Mouse (Mus musculus) heart, embryonic 12.5 days (tissue): ENCODE results near the gene Abcb6. TPM values are rescaled to one million over a fixed set of nuclear protein-coding genes. Genes with fewer than 3 reads are reported as not detected.

Experiments
- ATAC-seq: fragments of 200-750 bp; cut with Nextera tagmentation; 2 replicates; pipeline ENCODE4 v1.8.0; 2017; ENCODE audit warnings: moderate TSS enrichment, moderate library complexity; ENCODE audit not compliant: insufficient number of reproducible peaks, low FRiP score
- H3K27ac ChIP-seq: fragments of 300-500 bp; sonication (generic); 2 replicates; pipeline ENCODE4 v1.5.1; 2016; ENCODE audit warnings: mild to moderate bottlenecking, moderate library complexity; ENCODE audit not compliant: poor library complexity, severe bottlenecking
- H3K27me3 ChIP-seq: fragments of 300-500 bp; sonication (generic); replicated peaks from 2 replicates; pipeline ENCODE4 v1.6.1; 2016; ENCODE audit warnings: mild to moderate bottlenecking, moderate library complexity
- H3K36me3 ChIP-seq: fragments of 300-500 bp; sonication (generic); 2 replicates; pipeline ENCODE4 v1.6.1; 2016; ENCODE audit warnings: mild to moderate bottlenecking, moderate library complexity
- H3K4me1 ChIP-seq: fragments of 300-500 bp; sonication (generic); replicated peaks from 2 replicates; pipeline ENCODE4 v1.6.1; 2016; ENCODE audit warnings: mild to moderate bottlenecking
- H3K4me2 ChIP-seq: fragments of 300-500 bp; sonication (generic); 2 replicates; pipeline ENCODE4 v1.6.1; 2016; ENCODE audit warnings: mild to moderate bottlenecking, moderate library complexity
- H3K4me3 ChIP-seq: fragments of 300-500 bp; sonication (generic); 2 replicates; pipeline ENCODE4 v1.5.1; 2016; ENCODE audit warnings: mild to moderate bottlenecking
- H3K9ac ChIP-seq: fragments of 300-500 bp; sonication (generic); 2 replicates; pipeline ENCODE4 v1.6.1; 2016; ENCODE audit warnings: mild to moderate bottlenecking, moderate library complexity
- H3K9me3 ChIP-seq: fragments of 300-500 bp; sonication (generic); replicated peaks from 2 replicates; pipeline ENCODE4 v1.6.1; 2016; ENCODE audit warnings: mild to moderate bottlenecking, moderate library complexity
- WGBS: fragments of 180-500 bp; shearing (Covaris S2); methylation state at CpG from one replicate; pipeline ENCODE4 v1.1.7; 2016; 5-methylcytosine and 5-hydroxymethylcytosine counted together
- polyA plus RNA-seq: library from polyadenylated mRNA; unstranded; fragments of >200 nt; fragmentation: Nextera tagmentation; extraction: Ambion mirVana; gene quantifications from 2 replicates; pipeline ENCODE4 v1.2.1, GENCODE M21; 2016

Abcb6 gene
- polyA plus RNA-seq, 1 experiment from 2014 or later: 16.6 TPM

DNA sequence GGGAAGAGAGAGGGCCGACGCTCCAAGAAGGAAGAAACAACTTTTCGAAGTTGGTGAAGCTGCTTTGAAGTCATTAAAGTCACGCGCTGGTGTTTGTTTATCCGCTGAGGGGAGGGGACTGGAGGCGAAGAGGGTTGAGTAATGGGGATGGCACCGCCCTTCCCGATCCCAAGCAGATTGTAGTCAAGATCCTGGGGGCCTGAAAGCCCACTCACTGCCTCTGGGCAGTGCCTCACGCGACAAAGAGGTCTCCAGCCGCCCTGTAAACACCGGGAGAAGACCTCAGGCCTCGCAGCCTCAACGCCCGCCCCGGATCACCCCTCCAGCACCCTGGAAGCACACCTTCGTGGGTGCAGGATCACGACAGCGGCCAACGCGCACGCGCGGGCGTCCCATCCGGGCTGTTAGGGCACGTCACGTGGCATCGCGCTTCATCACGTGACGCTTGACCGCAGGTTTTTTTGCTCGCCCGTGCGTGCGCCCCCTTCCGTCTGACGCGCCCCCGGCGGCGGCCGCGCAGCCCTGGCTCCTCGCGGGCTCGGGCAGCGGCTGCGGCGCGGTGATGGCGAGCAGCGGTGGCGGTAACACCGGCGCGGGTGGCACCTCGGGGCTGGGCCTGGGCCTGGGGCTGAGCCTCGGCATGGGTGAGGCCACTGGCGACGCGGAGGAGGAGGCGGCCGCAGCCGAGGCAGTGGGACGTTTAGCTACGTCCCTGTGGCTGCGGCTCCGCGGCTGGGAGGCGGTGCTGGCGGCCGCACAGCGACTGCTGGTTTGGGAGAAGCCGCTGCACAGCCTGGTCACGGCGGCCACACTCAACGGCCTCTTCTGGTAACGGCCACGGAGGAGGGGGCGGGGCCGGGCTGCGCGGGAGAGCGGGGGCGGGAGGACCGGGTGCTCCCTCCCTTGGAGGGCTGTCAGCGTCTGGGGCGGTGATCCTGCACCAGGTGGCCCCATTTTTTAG lies 37.6 kb downstream of the Abcb6 start, which contains the start of the genes Cnppd1 and Retreg2:
TSS of gene Cnppd1 (minus strand) at position 411 of the 961 bp plus-strand sequence.
TSS of gene Retreg2 (plus strand) at position 478 of the 961 bp plus-strand sequence.
- peak; percentile 91 for ATAC-seq
- peaks cover 19% of the 10 kb centered on the region for H3K4me1 ChIP-seq
- peak within 1 kb of the TSS; percentile 96 for H3K27ac ChIP-seq
- under 1% methylated on average over 88 of the region's 91 CpGs for WGBS
- H3K9ac ChIP-seq: peak within 1 kb of the TSS; percentile 96
- H3K9me3 ChIP-seq: no peaks in the 10 kb centered on the region
- no peaks in the 10 kb centered on the region for H3K27me3 ChIP-seq
- H3K4me2 ChIP-seq: peak within 1 kb of the TSS; percentile 74
- peak within 1 kb of the TSS; percentile 85 for H3K4me3 ChIP-seq
- H3K36me3 ChIP-seq: peaks cover 55% of the 10 kb centered on the region

DNA sequence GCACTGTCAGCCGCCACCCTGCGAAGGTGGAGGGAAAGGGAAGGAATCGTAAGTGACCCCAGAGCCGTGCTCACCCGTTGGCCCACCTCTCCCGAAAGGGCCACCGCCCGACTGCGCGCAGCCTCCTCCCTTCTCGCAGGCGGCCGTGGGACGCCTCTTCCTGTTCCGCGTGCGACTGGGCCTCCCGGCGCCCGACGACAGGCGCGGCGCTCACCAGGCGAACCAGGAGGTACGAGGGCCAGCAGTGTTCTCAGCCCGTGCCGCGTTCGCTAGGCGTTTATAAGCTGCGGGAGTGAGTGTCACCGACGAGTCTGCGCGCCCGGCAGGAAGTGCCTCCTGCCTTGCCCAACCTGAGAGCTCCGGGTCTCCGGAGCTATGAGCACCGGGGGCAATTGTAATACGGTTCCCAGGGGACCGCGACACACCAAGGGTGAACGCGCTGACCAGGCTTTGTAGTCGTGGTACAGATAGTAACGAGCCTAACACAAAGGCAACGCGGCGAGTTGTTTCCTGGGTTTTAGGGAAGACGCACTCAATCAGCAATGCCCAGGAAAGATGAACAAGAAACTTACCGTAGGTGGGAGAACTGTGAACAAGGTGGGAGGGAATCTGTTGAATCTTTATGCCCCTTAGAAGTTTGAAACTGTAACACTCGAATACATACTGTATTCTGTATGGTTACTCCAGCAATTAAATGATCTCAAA lies 38.6 kb downstream of the Abcb6 start:
- Histone ChIP-seq H3K27me3 (no peaks in the 10 kb centered on the region), H3K27ac (peak overlapping the region; percentile 96), H3K9ac (peak overlapping the region; percentile 96), H3K4me2 (peak overlapping the region; percentile 74), H3K4me1 (peaks cover 19% of the 10 kb centered on the region), H3K36me3 (peaks cover 55% of the 10 kb centered on the region), H3K4me3 (peak overlapping the region; percentile 85), H3K9me3 (no peaks in the 10 kb centered on the region)
- ATAC-seq: peak; percentile 58
- under 1% methylated on average over 53 of the region's 53 CpGs for WGBS

DNA sequence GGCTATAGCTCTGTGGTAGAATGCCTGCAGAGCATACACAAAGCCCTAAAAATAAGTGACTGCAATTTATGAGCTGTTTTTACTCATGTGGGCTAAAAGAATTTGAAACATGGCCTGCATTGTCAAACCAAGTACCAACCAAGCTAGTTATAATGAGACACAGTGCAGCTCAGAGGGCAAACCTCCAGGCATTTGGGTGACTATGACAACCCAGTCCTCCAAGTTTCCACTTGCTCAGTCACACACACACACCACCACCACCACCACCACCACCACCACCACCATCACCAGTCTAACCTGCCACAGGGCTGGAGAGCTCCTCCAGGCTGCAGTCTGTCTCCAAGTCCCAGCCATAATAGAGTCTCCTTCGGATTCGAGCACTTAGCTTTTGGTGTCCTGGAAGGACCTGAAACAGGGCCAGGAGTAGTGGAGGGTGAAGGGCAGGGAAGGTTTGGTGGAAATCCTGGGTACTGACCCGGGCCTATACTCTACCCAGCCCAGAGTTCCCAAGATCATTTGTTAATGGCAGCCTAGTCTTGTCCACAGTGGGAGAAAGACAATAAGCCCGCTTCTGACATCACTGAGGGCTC lies 39.5 kb downstream of the Abcb6 start:
- Histone ChIP-seq H3K9me3 (no peaks in the 10 kb centered on the region), H3K9ac (peak overlapping the region; percentile 96), H3K4me2 (peak overlapping the region; percentile 74), H3K4me3 (peak overlapping the region; percentile 85), H3K27ac (peak overlapping the region; percentile 96), H3K36me3 (peaks cover 55% of the 10 kb centered on the region), H3K4me1 (peaks cover 19% of the 10 kb centered on the region), H3K27me3 (no peaks in the 10 kb centered on the region)
- ATAC-seq: no peak
- 63% methylated on average over 4 of the region's 4 CpGs for WGBS

DNA sequence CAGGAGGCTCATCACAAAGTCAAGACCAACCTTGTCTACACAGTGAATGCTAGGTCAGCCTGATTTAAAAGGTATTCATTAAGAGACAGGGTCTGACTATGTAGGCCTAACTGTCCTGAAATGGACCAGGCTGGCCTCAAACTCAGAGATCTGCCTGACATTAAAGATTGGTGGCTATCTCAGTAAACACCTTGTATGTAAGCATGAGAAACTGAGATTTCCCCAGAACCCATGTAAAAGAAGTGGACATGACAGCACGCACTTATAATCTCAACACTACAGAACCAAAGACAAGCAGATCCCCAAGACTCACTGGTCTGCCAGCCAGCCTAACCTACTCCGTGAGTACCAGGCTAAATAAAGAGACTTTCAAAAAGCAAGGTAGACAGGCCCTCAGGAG lies 41.7 kb downstream of the Abcb6 start:
- no peak for ATAC-seq
- H3K27me3 ChIP-seq: no peaks in the 10 kb centered on the region
- H3K36me3 ChIP-seq: peaks cover 46% of the 10 kb centered on the region
- H3K9ac ChIP-seq: no peak overlapping the region
- no peak overlapping the region for H3K4me3 ChIP-seq
- 80% methylated on average over 2 of the region's 2 CpGs for WGBS
- no peak overlapping the region for H3K4me2 ChIP-seq
- H3K9me3 ChIP-seq: no peaks in the 10 kb centered on the region
- H3K4me1 ChIP-seq: peaks cover 15% of the 10 kb centered on the region
- no peak overlapping the region for H3K27ac ChIP-seq

DNA sequence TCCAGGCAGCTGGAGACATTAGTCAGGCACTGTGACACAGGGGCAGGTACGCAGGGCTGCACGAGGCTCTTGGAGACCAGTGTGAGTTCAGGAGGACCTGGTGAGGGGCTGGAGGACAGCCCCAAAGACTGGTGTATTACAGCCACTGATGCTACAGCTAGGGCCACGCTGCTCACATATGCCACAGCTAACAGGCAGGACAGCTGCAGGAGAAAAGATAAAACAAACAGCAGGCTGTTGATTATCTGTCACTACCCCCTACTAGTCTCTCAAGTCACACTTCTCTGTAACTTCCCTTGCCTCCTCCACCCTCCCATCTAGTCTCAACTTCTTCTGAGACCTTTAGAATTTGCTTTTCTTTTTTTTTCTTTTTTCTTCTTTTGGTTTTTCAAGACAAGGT lies 43.5 kb downstream of the Abcb6 start:
- peaks cover 46% of the 10 kb centered on the region for H3K36me3 ChIP-seq
- 33% methylated on average over 3 of the region's 3 CpGs for WGBS
- peaks cover 11% of the 10 kb centered on the region for H3K4me1 ChIP-seq
- H3K4me2 ChIP-seq: no peak overlapping the region
- 0 out of 2 replicates have a peak, but pooled peaks cover 3% of the 10 kb centered on the region for H3K27me3 ChIP-seq
- no peaks in the 10 kb centered on the region for H3K9me3 ChIP-seq
- no peak overlapping the region for H3K9ac ChIP-seq
- H3K27ac ChIP-seq: 0 out of 2 replicates have a peak overlapping the region, but pooled peaks have one; percentile 26
- H3K4me3 ChIP-seq: no peak overlapping the region
- ATAC-seq: peak; percentile 70

DNA sequence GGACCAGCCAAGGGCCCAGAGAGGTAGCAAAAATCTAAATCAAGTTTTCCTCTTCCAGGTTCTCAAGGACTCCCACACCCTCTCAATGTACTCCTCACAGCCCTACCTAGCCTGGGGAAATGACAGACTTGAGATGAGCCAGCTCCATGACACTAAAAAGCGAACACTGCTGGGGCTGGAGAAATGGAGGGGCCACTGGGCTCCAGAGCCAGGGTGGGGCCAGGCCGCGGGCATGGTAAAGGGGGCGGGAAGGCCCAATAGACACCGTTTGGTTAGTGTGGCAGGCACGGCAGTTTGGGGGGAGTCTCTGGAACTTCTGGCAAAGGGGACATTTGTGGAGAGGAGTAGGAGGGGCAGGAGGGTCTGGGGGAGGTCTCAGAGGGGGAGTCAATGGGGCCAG lies 43.9 kb downstream of the Abcb6 start:
- no peak overlapping the region for H3K4me3 ChIP-seq
- H3K4me1 ChIP-seq: peaks cover 11% of the 10 kb centered on the region
- 66% methylated on average over 6 of the region's 6 CpGs for WGBS
- 0 out of 2 replicates have a peak, but pooled peaks cover 3% of the 10 kb centered on the region for H3K27me3 ChIP-seq
- no peak overlapping the region for H3K9ac ChIP-seq
- H3K9me3 ChIP-seq: no peaks in the 10 kb centered on the region
- no peak; the same call in 1 of the 2 replicates for ATAC-seq
- 0 out of 2 replicates have a peak overlapping the region, but pooled peaks have one; percentile 26 for H3K27ac ChIP-seq
- H3K4me2 ChIP-seq: no peak overlapping the region
- peaks cover 46% of the 10 kb centered on the region for H3K36me3 ChIP-seq

DNA sequence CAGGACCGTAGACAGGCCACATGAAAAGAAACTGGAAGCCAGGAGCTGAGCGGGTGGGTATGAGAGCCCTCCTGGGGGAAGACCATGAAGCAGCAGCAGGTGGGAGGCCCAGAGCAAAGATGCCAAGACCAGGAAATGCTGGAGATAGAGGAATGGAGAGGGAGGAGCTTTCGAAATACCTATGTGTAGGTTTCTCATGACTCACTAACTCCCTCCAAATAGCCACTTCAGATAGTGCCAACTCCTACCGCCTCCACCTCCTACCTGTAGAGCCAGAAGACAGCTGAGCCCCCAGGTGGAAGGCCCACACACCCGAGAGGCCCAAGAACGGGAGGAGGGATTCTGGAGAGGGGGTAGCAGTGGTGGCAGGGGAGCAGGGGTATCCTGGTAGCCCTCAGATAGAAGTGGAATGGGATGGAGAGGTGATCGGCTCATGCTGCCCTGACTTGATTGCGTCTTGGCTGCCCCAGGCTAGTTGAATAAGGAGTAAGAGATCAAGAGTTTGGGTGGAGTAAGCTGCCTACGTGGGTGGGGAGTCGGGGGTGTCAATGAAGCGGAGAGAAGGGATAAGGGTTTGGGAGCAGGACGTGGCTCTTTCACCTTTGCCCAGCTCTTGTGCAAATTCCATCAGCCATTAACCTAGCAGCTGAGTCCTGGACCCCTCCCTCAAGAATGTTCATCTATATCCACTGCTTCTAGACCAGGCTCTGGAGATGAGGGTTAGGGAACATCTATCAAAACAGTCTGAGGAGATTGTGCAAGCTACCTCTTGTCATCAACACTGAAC lies 46.6 kb downstream of the Abcb6 start, which contains the start of gene Slc23a3:
TSS of gene Slc23a3 (minus strand) at position 470 of the 787 bp plus-strand sequence.
- Histone ChIP-seq H3K9me3 (no peaks in the 10 kb centered on the region), H3K4me2 (no peak within 1 kb of the TSS), H3K4me1 (no peaks in the 10 kb centered on the region), H3K4me3 (no peak within 1 kb of the TSS), H3K9ac (no peak within 1 kb of the TSS), H3K27me3 (0 out of 2 replicates have a peak, but pooled peaks cover 7% of the 10 kb centered on the region), H3K36me3 (peaks cover 33% of the 10 kb centered on the region), H3K27ac (no peak within 1 kb of the TSS)
- no peak for ATAC-seq
- 55% methylated on average over 12 of the region's 12 CpGs for WGBS

DNA sequence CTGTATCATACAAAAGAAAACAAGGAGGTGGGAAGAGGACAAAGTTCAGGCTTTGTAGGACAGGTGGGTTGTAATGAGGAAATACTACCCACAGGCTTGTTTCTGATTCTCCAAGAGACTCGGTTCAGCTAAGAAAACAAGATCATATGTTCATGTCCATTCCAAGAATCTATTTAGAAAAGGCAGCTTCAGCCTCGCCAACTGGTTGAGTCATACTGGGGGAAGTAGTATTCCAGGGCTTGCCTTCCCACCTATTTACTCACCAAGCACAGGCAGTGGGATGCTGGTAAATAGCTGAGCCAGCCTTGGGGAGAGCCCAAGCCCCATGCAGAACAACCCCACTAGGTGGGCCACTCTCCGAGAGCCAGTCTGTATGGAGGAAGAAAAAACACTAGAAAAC lies 51.6 kb downstream of the Abcb6 start:
- 72% methylated on average over 3 of the region's 3 CpGs for WGBS

DNA sequence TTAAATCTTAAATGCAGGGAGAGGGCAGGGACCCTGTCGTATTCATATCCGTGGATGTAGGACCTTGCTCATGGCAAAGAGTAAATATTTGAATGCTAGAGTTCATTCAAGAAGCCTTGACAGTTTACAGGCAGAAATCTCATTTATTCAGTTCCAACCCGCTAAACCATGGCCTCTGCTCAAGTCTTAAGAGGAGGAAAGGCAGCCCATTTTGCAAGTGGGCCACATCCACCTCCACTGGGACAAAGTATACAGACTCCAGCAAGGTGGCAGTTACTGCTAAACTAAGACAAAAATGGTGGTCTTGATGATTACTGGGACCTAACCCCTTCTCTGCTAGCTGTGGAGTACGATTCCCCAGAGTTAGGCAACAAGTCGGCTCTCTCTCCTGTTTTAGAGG lies 54.8 kb downstream of the Abcb6 start:
- no peaks in the 10 kb centered on the region for H3K9me3 ChIP-seq
- peak overlapping the region; percentile 59 for H3K4me2 ChIP-seq
- no peak overlapping the region for H3K9ac ChIP-seq
- 0 out of 2 replicates have a peak, but pooled peaks cover 3% of the 10 kb centered on the region for H3K27me3 ChIP-seq
- no peaks in the 10 kb centered on the region for H3K36me3 ChIP-seq
- peak overlapping the region; percentile 96 for H3K27ac ChIP-seq
- WGBS: 34% methylated on average over 5 of the region's 5 CpGs
- peaks cover 9% of the 10 kb centered on the region for H3K4me1 ChIP-seq
- no peak for ATAC-seq
- peak overlapping the region; percentile 63 for H3K4me3 ChIP-seq

More for the DNA sequence above, 51.6 kb downstream of the Abcb6 start:
- no peak overlapping the region for H3K4me3 ChIP-seq
- H3K9ac ChIP-seq: no peak overlapping the region
- H3K36me3 ChIP-seq: no peaks in the 10 kb centered on the region
- H3K4me1 ChIP-seq: peaks cover 9% of the 10 kb centered on the region
- H3K4me2 ChIP-seq: no peak overlapping the region
- 0 out of 2 replicates have a peak, but pooled peaks cover 7% of the 10 kb centered on the region for H3K27me3 ChIP-seq
- no peaks in the 10 kb centered on the region for H3K9me3 ChIP-seq
- no peak overlapping the region for H3K27ac ChIP-seq
- ATAC-seq: no peak
